Mouse (Mus musculus): Measurements from ENCODE around the gene Gm9195. TPM values are rescaled to one million over a fixed set of nuclear protein-coding genes. Genes with fewer than 3 reads are reported as not detected.

Gm9195 gene
- polyA plus RNA-seq, 1 experiment from 2014 or later = not detected

GRCm38 (mm10) chr14:72389696-72390095 lies 101.9 kb downstream of the Gm9195 start:
- H3K9me3 ChIP-seq = no peaks in the 10 kb centered on the region
- H3K4me1 ChIP-seq = peaks cover 5% of the 10 kb centered on the region; the same call in 1 of the 2 replicates
- H3K4me2 ChIP-seq = no peak overlapping the region
- no peak overlapping the region for H3K27ac ChIP-seq
- 79% methylated on average over 1 of the region's 1 CpGs for WGBS
- H3K4me3 ChIP-seq (replicated peaks) = no peak overlapping the region
- H3K9ac ChIP-seq = no peak overlapping the region
- H3K36me3 ChIP-seq (replicated peaks) = no peaks in the 10 kb centered on the region
- ATAC-seq (ENCODE audit: low FRiP score) = no peak
- no peaks in the 10 kb centered on the region for H3K27me3 ChIP-seq

- no peak overlapping the region for H3K4me3 ChIP-seq (replicated peaks)
- 91% methylated on average over 4 of the region's 4 CpGs for WGBS
- no peak overlapping the region for H3K4me2 ChIP-seq
- no peaks in the 10 kb centered on the region for H3K27me3 ChIP-seq
- H3K9me3 ChIP-seq = no peaks in the 10 kb centered on the region
- no peaks in the 10 kb centered on the region for H3K36me3 ChIP-seq (replicated peaks)
- ATAC-seq (ENCODE audit: low FRiP score) = no peak
- peaks cover 5% of the 10 kb centered on the region; the same call in 1 of the 2 replicates for H3K4me1 ChIP-seq
- H3K9ac ChIP-seq = no peak overlapping the region
- H3K27ac ChIP-seq = no peak overlapping the region
Measured at GRCm38 (mm10) chr14:72389288-72389687, 102.3 kb downstream of the Gm9195 start.

- H3K27ac ChIP-seq = no peak overlapping the region
- H3K9me3 ChIP-seq = no peaks in the 10 kb centered on the region
- H3K4me3 ChIP-seq (replicated peaks) = no peak overlapping the region
- no peak for ATAC-seq (ENCODE audit: low FRiP score)
- no peak overlapping the region for H3K4me2 ChIP-seq
- no peaks in the 10 kb centered on the region for H3K36me3 ChIP-seq (replicated peaks)
- H3K27me3 ChIP-seq = 0 out of 2 replicates have a peak, but pooled peaks cover 4% of the 10 kb centered on the region
- H3K9ac ChIP-seq = no peak overlapping the region
- 0% methylated on average over 2 of the region's 2 CpGs for WGBS
- H3K4me1 ChIP-seq = no peaks in the 10 kb centered on the region
Measured at GRCm38 (mm10) chr14:72377224-72377623, 114.4 kb downstream of the Gm9195 start.

Other genes starting within 250 kb of the Gm9195 start
- gene Fndc3a, start 218.2 kb upstream of the Gm9195 start, polyA plus RNA-seq (2016; fragmentation: Nextera tagmentation; extraction: Ambion mirVana) = 45.4 and 46.6 TPM in 2 replicates

Measured in forebrain, embryonic 12.5 days (tissue).